Mouse (Mus musculus) kidney, embryonic 14.5 days (tissue): ENCODE results near the gene Cep112. TPM values are rescaled to one million over a fixed set of nuclear protein-coding genes. Genes with fewer than 3 reads are reported as not detected.

Experiments
- ATAC-seq: fragments of 200-750 bp; cut with Nextera tagmentation; 2 replicates; pipeline ENCODE4 v1.8.0; 2017; ENCODE audit warnings: moderate number of reproducible peaks, mild to moderate bottlenecking, moderate TSS enrichment, moderate library complexity; ENCODE audit not compliant: low FRiP score, low TSS enrichment
- H3K27ac ChIP-seq: fragments of 300-500 bp; sonication (generic); 2 replicates; pipeline ENCODE4 v1.5.1; 2014; ENCODE audit warnings: low read depth, mild to moderate bottlenecking, low read length, moderate library complexity, mixed read lengths
- H3K27me3 ChIP-seq: fragments of 300-500 bp; sonication (generic); 2 replicates; pipeline ENCODE4 v1.6.1; 2014; ENCODE audit warnings: mild to moderate bottlenecking, low read length; ENCODE audit not compliant: control insufficient read depth, insufficient read depth
- H3K36me3 ChIP-seq: fragments of 300-500 bp; sonication (generic); 2 replicates; pipeline ENCODE4 v1.6.1; 2014; ENCODE audit warnings: low read length, mixed read lengths; ENCODE audit not compliant: control insufficient read depth, insufficient read depth
- H3K4me1 ChIP-seq: fragments of 300-500 bp; sonication (generic); 2 replicates; pipeline ENCODE4 v1.6.1; 2014; ENCODE audit warnings: low read length, mixed read lengths; ENCODE audit not compliant: control insufficient read depth, insufficient read depth
- H3K4me2 ChIP-seq: fragments of 300-500 bp; sonication (generic); replicated peaks from 2 replicates; pipeline ENCODE4 v1.6.1; 2014; ENCODE audit warnings: low read depth, mild to moderate bottlenecking, low read length
- H3K4me3 ChIP-seq: fragments of 300-500 bp; sonication (generic); 2 replicates; pipeline ENCODE4 v1.5.1; 2014; ENCODE audit warnings: mild to moderate bottlenecking, low read length
- H3K9ac ChIP-seq: fragments of 300-500 bp; sonication (generic); 2 replicates; pipeline ENCODE4 v1.6.1; 2014; ENCODE audit warnings: low read depth, mild to moderate bottlenecking, low read length, moderate library complexity
- H3K9me3 ChIP-seq: fragments of 300-500 bp; sonication (generic); 2 replicates; pipeline ENCODE4 v1.6.1; 2016; ENCODE audit warnings: low read length; ENCODE audit not compliant: control insufficient read depth
- WGBS: fragments of 180-500 bp; shearing (Covaris S2); extraction: QIAGEN DNeasy Blood & Tissue Kit; methylation state at CpG from one replicate; pipeline ENCODE4 v1.1.7; 2014; 5-methylcytosine and 5-hydroxymethylcytosine counted together
- polyA plus RNA-seq: library from polyadenylated mRNA; unstranded; fragments of >200 nt; fragmentation: Nextera tagmentation; extraction: Ambion mirVana; gene quantifications from 2 replicates; pipeline ENCODE4 v1.2.1, GENCODE M21; 2014

The Cep112 gene
- polyA plus RNA-seq, 1 experiment from 2014 or later: 16.3 TPM

DNA sequence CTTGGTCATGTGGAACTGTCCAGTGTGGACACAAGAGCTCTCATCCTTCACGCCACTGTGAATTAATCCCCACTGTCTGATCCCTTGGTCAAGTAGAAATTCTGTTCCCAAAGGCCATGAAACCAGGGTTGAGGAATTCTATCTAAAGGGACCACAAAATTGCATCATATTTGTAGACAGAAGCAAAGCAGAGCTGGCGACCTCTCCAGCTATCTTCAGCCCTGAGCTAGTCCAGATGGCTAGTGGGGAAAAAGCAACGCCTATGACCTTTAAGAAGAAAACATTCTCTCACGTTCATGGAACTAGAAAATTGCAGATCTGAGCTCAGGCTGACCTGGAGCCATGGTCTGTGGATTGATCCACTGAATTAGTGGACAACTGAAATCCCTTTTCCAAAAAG lies 455.6 kb downstream of the Cep112 start:
- Histone ChIP-seq H3K9me3 (no peaks in the 10 kb centered on the region), H3K27me3 (no peaks in the 10 kb centered on the region), H3K4me1 (no peaks in the 10 kb centered on the region), H3K36me3 (no peaks in the 10 kb centered on the region), H3K9ac (no peak overlapping the region), H3K4me3 (no peak overlapping the region), H3K27ac (no peak overlapping the region), H3K4me2 (no peak overlapping the region)
- WGBS: 83% methylated on average over 4 of the region's 4 CpGs
- no peak for ATAC-seq

DNA sequence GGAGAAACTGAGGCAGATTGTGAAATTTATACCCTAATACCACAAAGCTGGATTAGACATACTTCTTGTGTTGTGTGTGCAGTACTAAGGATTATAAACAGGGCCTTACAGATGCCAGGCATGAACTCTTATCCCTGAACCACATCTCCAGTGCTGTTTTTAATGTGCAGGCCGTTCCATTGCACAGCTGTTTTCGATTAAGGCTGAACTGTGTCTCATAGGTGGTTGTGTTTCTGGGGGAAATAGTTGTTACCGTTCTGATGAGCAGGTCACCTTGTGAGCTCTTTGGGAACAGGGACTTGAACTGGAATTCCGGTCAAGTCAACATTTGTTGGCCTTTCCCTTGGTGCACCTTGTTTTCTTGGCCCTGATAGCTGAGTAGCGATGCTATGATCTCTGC lies 456.7 kb downstream of the Cep112 start:
- ATAC-seq: no peak
- Histone ChIP-seq H3K36me3 (no peaks in the 10 kb centered on the region), H3K4me1 (no peaks in the 10 kb centered on the region), H3K4me3 (no peak overlapping the region), H3K9me3 (no peaks in the 10 kb centered on the region), H3K4me2 (no peak overlapping the region), H3K27me3 (no peaks in the 10 kb centered on the region), H3K9ac (no peak overlapping the region), H3K27ac (no peak overlapping the region)
- 83% methylated on average over 5 of the region's 5 CpGs for WGBS

DNA sequence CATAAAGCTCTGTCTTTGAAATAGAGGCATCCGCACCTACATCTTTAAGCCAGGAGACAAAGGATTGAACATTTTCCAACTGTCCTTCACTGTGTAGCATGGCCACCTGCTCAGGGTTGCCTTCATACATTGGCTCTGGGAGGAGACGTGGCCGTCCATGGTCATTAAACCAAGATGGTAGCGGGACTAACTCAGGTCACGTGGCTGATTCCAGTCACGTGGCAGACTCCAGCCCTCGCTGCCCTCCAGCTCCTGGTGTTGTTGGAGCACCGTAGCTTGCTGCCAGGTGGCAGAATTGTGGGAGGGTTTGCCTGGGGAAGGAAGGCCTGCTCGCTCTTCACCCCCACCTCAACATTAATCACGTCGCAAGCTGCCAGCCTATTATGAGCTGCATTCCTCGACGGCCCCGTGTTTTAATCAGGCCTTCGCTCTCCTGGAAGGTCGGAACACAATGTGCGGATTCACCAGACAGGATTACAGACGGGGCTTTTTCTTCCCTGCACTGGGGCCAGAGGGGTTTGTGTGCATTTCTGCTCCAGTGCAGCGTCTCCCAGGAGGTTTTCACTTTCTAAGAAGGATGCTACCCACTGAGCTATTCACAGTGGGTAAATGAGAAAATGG lies 460.4 kb downstream of the Cep112 start:
- 64% methylated on average over 19 of the region's 19 CpGs for WGBS
- Histone ChIP-seq H3K4me2 (no peak overlapping the region), H3K9me3 (no peaks in the 10 kb centered on the region), H3K9ac (no peak overlapping the region), H3K36me3 (no peaks in the 10 kb centered on the region), H3K4me1 (peaks cover 6% of the 10 kb centered on the region; the same call in 1 of the 2 replicates), H3K27ac (no peak overlapping the region), H3K27me3 (no peaks in the 10 kb centered on the region), H3K4me3 (no peak overlapping the region)
- no peak for ATAC-seq

DNA sequence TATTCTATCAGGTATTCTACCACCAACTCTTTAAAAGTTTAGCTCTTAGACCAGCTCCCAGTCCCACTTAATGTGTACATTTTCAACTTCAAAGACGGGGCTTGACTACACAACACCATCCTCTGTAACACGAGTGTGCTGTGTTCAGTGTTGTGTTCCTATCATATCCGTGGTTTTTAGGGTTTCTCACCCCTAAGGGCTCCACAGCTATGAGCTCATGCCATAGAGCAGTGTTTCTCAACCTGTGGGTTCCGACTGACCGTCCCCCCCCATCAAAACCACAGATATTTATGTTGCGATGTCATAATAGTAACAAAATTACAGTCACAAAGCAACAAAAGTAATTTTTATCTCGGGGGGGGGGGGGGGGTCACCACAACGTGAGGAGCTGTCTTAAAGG lies 461.1 kb downstream of the Cep112 start:
- Histone ChIP-seq H3K4me2 (no peak overlapping the region), H3K27me3 (no peaks in the 10 kb centered on the region), H3K4me1 (peaks cover 12% of the 10 kb centered on the region), H3K36me3 (no peaks in the 10 kb centered on the region), H3K9me3 (no peaks in the 10 kb centered on the region), H3K27ac (no peak overlapping the region), H3K9ac (no peak overlapping the region), H3K4me3 (no peak overlapping the region)
- no peak for ATAC-seq
- WGBS: 81% methylated on average over 8 of the region's 8 CpGs

DNA sequence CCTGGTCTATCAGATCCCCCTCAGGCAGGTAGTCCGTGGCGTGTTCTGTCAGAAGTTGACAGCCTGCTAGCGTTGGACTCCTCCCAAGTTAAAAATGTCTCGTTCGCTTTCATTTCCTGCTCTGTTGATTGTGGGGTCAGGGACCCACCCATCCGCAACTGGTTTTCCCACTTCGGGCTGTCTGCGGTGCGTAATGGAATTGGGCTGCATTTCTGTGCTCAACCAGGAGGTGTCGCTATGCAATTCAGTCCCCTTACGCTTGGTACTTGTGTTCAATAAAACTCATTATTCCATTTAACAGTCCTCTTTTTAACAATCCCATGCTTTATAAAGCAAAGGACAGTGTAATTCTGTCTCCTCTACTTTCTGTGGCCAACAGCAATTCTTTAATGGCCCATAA lies 464.1 kb downstream of the Cep112 start:
- 53% methylated on average over 11 of the region's 11 CpGs for WGBS
- H3K27ac ChIP-seq: no peak overlapping the region
- no peak overlapping the region for H3K9ac ChIP-seq
- no peak overlapping the region for H3K4me2 ChIP-seq
- no peak for ATAC-seq
- H3K27me3 ChIP-seq: no peaks in the 10 kb centered on the region; the same call in 1 of the 2 replicates
- H3K9me3 ChIP-seq: no peaks in the 10 kb centered on the region
- peaks cover 21% of the 10 kb centered on the region for H3K4me1 ChIP-seq
- H3K36me3 ChIP-seq: no peaks in the 10 kb centered on the region
- no peak overlapping the region for H3K4me3 ChIP-seq

DNA sequence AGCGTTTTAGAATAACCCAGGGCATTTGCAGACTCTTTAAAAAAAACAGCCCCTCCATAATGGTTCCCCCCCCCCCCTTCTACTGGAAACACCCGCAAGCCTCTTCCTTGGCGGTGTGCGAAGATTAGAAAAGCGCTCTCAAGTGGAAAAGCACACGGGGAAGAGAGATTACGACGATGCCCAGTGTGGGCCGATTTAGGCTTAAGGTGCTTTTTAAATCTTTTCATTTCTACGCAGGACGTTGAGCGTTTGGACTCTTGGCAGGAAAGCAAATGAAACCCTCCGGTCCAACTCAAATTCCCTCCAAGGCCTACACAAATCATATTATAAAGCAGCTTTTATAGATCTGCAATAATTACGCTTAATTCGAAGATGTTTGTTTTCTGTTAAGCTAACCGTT lies 465.6 kb downstream of the Cep112 start:
- ATAC-seq: no peak
- no peak overlapping the region for H3K27ac ChIP-seq
- peak overlapping the region; percentile 50 for H3K4me2 ChIP-seq
- WGBS: 24% methylated on average over 16 of the region's 16 CpGs
- peaks cover 21% of the 10 kb centered on the region for H3K4me1 ChIP-seq
- no peaks in the 10 kb centered on the region for H3K9me3 ChIP-seq
- H3K9ac ChIP-seq: no peak overlapping the region
- H3K36me3 ChIP-seq: no peaks in the 10 kb centered on the region
- no peaks in the 10 kb centered on the region; the same call in 1 of the 2 replicates for H3K27me3 ChIP-seq
- peak overlapping the region; percentile 25; the same call in 1 of the 2 replicates for H3K4me3 ChIP-seq

DNA sequence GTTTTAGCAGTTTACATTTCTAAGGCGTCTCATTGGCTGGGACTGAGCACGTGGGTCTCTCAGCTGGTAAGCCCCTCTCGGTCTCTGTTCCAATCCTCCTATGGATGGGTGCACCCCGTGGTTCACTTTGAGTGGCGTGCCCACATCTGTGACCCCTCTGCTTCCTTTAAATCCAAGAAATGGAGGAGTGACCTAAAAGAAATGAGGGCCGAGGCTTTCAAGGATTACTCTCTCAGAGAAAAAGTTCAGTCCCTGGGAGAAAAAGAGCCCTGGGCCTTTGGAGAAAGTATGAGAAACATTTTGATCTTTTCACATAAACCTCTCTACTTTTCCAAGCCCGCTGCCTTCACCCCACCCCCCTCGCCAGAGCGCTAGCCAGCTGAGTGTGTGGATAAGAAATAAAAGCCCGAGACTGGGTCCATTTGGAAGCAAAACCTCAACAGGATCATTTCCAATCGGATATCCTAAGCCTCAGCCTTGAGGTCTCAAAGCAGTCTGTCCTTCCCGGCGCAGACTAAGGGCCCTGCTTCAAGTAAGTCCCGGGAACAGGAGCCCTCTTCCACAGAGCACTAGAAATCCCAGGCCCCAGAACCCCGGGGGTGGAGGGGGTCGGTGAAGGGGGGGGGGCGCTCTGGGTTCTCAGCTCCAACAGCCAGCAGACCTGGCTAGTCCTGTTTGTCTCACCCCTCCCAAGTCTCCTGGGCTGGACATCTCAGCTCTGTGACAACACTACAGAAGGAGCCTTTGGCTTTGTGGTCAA lies 466.3 kb downstream of the Cep112 start:
- H3K4me2 ChIP-seq: peak overlapping the region; percentile 50
- H3K4me3 ChIP-seq: peak overlapping the region; percentile 25; the same call in 1 of the 2 replicates
- ATAC-seq: peak; percentile 89
- H3K27ac ChIP-seq: peak overlapping the region; percentile 84
- no peaks in the 10 kb centered on the region; the same call in 1 of the 2 replicates for H3K27me3 ChIP-seq
- no peaks in the 10 kb centered on the region for H3K36me3 ChIP-seq
- 5% methylated on average over 17 of the region's 17 CpGs for WGBS
- H3K4me1 ChIP-seq: peaks cover 21% of the 10 kb centered on the region
- H3K9me3 ChIP-seq: no peaks in the 10 kb centered on the region
- peak overlapping the region; percentile 48 for H3K9ac ChIP-seq

DNA sequence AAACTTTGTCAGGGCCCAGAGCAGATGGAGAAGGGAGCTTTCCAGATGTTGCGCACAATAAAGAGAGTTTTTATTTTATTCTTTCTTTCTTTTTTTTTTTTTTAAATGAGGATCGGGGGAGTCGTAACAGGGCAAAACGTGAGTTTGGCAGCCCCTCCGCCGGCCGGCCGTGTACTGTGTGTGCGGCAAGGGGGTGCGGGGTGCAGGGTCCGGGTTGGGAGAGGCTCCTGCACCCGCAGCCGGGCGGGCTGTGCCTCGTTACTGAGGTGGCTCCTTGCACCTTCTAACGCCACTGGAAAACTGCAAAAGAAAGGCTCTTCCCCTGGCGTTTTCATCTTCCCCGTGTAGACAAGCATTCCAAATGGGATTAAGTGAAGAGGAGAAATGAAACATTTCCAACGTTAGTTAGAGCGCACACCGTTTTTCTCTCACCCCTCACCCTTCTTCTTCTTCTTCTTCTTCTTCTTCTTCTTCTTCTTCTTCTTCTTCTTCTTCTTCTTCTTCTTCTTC lies 466.9 kb downstream of the Cep112 start:
- Histone ChIP-seq H3K27ac (peak overlapping the region; percentile 84), H3K4me3 (peak overlapping the region; percentile 25; the same call in 1 of the 2 replicates), H3K9ac (peak overlapping the region; percentile 48), H3K9me3 (no peaks in the 10 kb centered on the region), H3K4me2 (peak overlapping the region; percentile 50), H3K27me3 (no peaks in the 10 kb centered on the region; the same call in 1 of the 2 replicates), H3K4me1 (peaks cover 21% of the 10 kb centered on the region), H3K36me3 (no peaks in the 10 kb centered on the region)
- WGBS: 3% methylated on average over 21 of the region's 21 CpGs
- no peak for ATAC-seq

DNA sequence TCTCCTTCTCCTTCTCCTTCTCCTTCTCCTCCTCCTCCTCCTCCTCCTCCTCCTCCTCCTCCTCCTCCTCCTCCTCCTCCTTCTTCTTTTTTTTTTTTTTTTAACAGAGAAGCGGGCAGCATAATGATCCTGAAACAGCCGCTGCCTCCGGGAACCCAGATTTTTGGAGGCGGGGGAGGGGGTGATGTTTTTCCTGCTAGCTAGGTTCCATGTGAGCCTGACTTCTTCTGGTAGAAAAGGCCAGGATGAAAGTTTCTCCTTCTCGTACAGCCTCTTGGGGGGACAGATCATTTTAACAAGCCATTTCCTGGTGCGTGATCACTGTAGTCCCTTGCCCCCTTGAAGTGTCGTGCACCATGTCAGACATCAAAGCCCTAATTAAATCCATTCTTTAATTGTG lies 467.4 kb downstream of the Cep112 start:
- ATAC-seq: no peak
- Histone ChIP-seq H3K9me3 (no peaks in the 10 kb centered on the region), H3K27ac (no peak overlapping the region), H3K4me2 (peak overlapping the region; percentile 50; the same call in 1 of the 2 replicates), H3K36me3 (no peaks in the 10 kb centered on the region), H3K4me3 (no peak overlapping the region), H3K27me3 (no peaks in the 10 kb centered on the region; the same call in 1 of the 2 replicates), H3K4me1 (peaks cover 21% of the 10 kb centered on the region), H3K9ac (no peak overlapping the region)
- 3% methylated on average over 4 of the region's 7 CpGs for WGBS
